In genomic region chr6:127338412-127338811, GRCm38 (mm10) we compare ENCODE assay signal across 13 mouse cellular contexts.
DNase-seq lines count a peak whose midpoint lies in the region; ATAC-seq and TF ChIP-seq lines count a peak whose summit lies in the region.
"Had no signal": no experiment of that assay in that cellular context is flagged by ENCODE, and none has a peak within 500 bp of the region (broad histone marks: within the 10 kb centered on the region; RNA-seq: fewer than 3 reads in every experiment).

No protein-coding gene starts in this region.

- H3K4me3 ChIP-seq in forebrain, embryonic 13.5 days, result no peak overlapping the region
- H3K4me3 ChIP-seq in forebrain, embryonic 12.5 days (replicated peaks), result no peak overlapping the region
- no peak overlapping the region for H3K4me3 ChIP-seq in kidney, postnatal 0 days (replicated peaks; ENCODE audit: low read depth, low read length)
- H3K4me3 ChIP-seq in myocyte, result no peak overlapping the region
- H3K4me3 ChIP-seq: limb, embryonic 13.5 days had no signal

- no peak for TF ChIP-seq CTCF in kidney, postnatal 0 days (IDR thresholded peaks at IDR 0.05; ENCODE audit: low read depth)

- no peaks in the 10 kb centered on the region for H3K36me3 ChIP-seq in forebrain, embryonic 13.5 days (ENCODE audit: poor library complexity, severe bottlenecking)
- no peaks in the 10 kb centered on the region for H3K36me3 ChIP-seq in forebrain, embryonic 12.5 days (replicated peaks)
- H3K36me3 ChIP-seq in kidney, postnatal 0 days (ENCODE audit: insufficient read depth, low read length), result no peaks in the 10 kb centered on the region
- H3K36me3 ChIP-seq in myocyte (ENCODE audit: control insufficient read depth, insufficient read depth), result no peaks in the 10 kb centered on the region
- H3K36me3 ChIP-seq: limb, embryonic 13.5 days had no signal

- H3K4me2 ChIP-seq in forebrain, embryonic 13.5 days, result no peak overlapping the region
- H3K4me2 ChIP-seq in forebrain, embryonic 12.5 days, result no peak overlapping the region
- no peak overlapping the region for H3K4me2 ChIP-seq in kidney, postnatal 0 days (ENCODE audit: low read length)
- H3K4me2 ChIP-seq in myocyte (ENCODE audit: low read depth), result no peak overlapping the region

- H3K27me3 ChIP-seq in forebrain, embryonic 13.5 days, result no peaks in the 10 kb centered on the region
- no peaks in the 10 kb centered on the region for H3K27me3 ChIP-seq in forebrain, embryonic 12.5 days
- H3K27me3 ChIP-seq in kidney, postnatal 0 days (ENCODE audit: insufficient read depth, low read length), result no peaks in the 10 kb centered on the region
- H3K27me3 ChIP-seq in myocyte (ENCODE audit: control insufficient read depth, insufficient read depth, insufficient read length), result no peaks in the 10 kb centered on the region
- H3K27me3 ChIP-seq: limb, embryonic 13.5 days; Patski had no signal

- H3K9ac ChIP-seq in forebrain, embryonic 13.5 days, result no peak overlapping the region
- no peak overlapping the region for H3K9ac ChIP-seq in forebrain, embryonic 12.5 days
- no peak overlapping the region for H3K9ac ChIP-seq in kidney, postnatal 0 days (ENCODE audit: low read depth, low read length)
- H3K9ac ChIP-seq: limb, embryonic 13.5 days had no signal

- H3K4me1 ChIP-seq in forebrain, embryonic 13.5 days, result peaks cover 54% of the 10 kb centered on the region
- peaks cover 47% of the 10 kb centered on the region for H3K4me1 ChIP-seq in forebrain, embryonic 12.5 days
- peaks cover 23% of the 10 kb centered on the region for H3K4me1 ChIP-seq in kidney, postnatal 0 days (replicated peaks; ENCODE audit: insufficient read depth, low read length)

- no peaks in the 10 kb centered on the region for H3K79me2 ChIP-seq in myocyte (ENCODE audit: control insufficient read depth, insufficient read depth)

- DNase-seq in kidney, postnatal 0 days (ENCODE audit: low spot score), result peak; percentile 55
- DNase-seq in kidney, adult 11 months, result no peak
- peak; percentile 32 for DNase-seq in right cerebral cortex, adult 18-20 months
- DNase-seq in right cerebral cortex, postnatal 4 days, result no peak
- no peak for DNase-seq in cerebellum, postnatal 25 days
- DNase-seq: cerebellum, adult 9-10 months; heart, postnatal 14 days had no signal

- H3K9me3 ChIP-seq in forebrain, embryonic 13.5 days (replicated peaks), result no peaks in the 10 kb centered on the region
- no peaks in the 10 kb centered on the region for H3K9me3 ChIP-seq in forebrain, embryonic 12.5 days
- no peaks in the 10 kb centered on the region for H3K9me3 ChIP-seq in kidney, postnatal 0 days (replicated peaks; ENCODE audit: low read length)
- H3K9me3 ChIP-seq: limb, embryonic 13.5 days had no signal

- H3K27ac ChIP-seq in forebrain, embryonic 13.5 days, result peak overlapping the region; percentile 86; the same call in 1 of the 2 replicates
- H3K27ac ChIP-seq in forebrain, embryonic 12.5 days, result no peak overlapping the region
- no peak overlapping the region for H3K27ac ChIP-seq in kidney, postnatal 0 days

- H3ac ChIP-seq in myocyte (ENCODE audit: control insufficient read depth, insufficient read length), result no peak overlapping the region

- TF ChIP-seq POLR2A in myocyte (IDR thresholded peaks at IDR 0.05; ENCODE audit: insufficient read length, low read depth), result no peak

- no peak for ATAC-seq in forebrain, embryonic 13.5 days
- ATAC-seq in forebrain, embryonic 12.5 days (ENCODE audit: low FRiP score), result no peak
- ATAC-seq in kidney, postnatal 0 days (replicated peaks; ENCODE audit: low FRiP score, low read depth), result no peak
- ATAC-seq: lung, postnatal 0 days; Patski had no signal

- 20% methylated on average over 6 of the region's 6 CpGs for WGBS in forebrain, embryonic 13.5 days
- WGBS in forebrain, embryonic 12.5 days, result 32% methylated on average over 6 of the region's 6 CpGs
- WGBS in kidney, postnatal 0 days, result 14% methylated on average over 6 of the region's 6 CpGs

TF ChIP-seq in myocyte, 11 proteins besides CTCF, POLR2A, EP300 and RAD21:
- no peak for TF ChIP-seq CEBPB (IDR thresholded peaks at IDR 0.05; ENCODE audit: insufficient read depth, poor library complexity, severe bottlenecking)
- TF ChIP-seq MYOD1 (IDR thresholded peaks at IDR 0.05; ENCODE audit: control insufficient read depth in 1 of 3, insufficient read length in 2 of 3, low read depth in 2 of 3), result no peak
- peak; percentile 54 for TF ChIP-seq USF1 (IDR thresholded peaks at IDR 0.05; ENCODE audit: low read depth)
TF ChIP-seq in myocyte: peak in this region for 1.

Comparison
In these comparisons a context has a peak if more than half of its experiments do, and no peak if none do; other contexts are left out.
1. DNase-seq: peak in kidney, postnatal 0 days (single experiment) and right cerebral cortex, adult 18-20 months (single experiment); none in kidney, adult 11 months (single experiment), right cerebral cortex, postnatal 4 days (single experiment) and cerebellum, postnatal 25 days (0 of 2).